Mouse (Mus musculus): ENCODE data around the gene Camp. TPM values are rescaled to one million over a fixed set of nuclear protein-coding genes. Genes with fewer than 3 reads are reported as not detected.
"Not testable (repeated sequence)": the region's sequence is repeated elsewhere in the genome, so short reads cannot be mapped to it uniquely, and the experiment has no call there.

Camp gene
- polyA plus RNA-seq, 1 experiment from 2014 or later, result 1.1 TPM

- Histone ChIP-seq H3K4me1 (ENCODE audit: control insufficient read depth, insufficient read depth, low read length) (no peaks in the 10 kb centered on the region), H3K9me3 (ENCODE audit: control insufficient read depth, low read length) (no peaks in the 10 kb centered on the region), H3K27me3 (ENCODE audit: control insufficient read depth, insufficient read depth, low read length) (no peaks in the 10 kb centered on the region), H3K9ac (ENCODE audit: low read length) (no peak overlapping the region), H3K4me3 (ENCODE audit: low read depth, low read length) (no peak overlapping the region), H3K27ac (ENCODE audit: low read depth, low read length) (no peak overlapping the region), H3K4me2 (ENCODE audit: low read depth) (no peak overlapping the region), H3K36me3 (ENCODE audit: control insufficient read depth, insufficient read depth, low read length) (no peaks in the 10 kb centered on the region)
- DNase-seq (ENCODE audit: low spot score) (no peak), ATAC-seq (ENCODE audit: insufficient read depth, low FRiP score, low TSS enrichment) (no peak)
- 70% methylated on average over 6 of the region's 6 CpGs for WGBS
Measured at GRCm38 (mm10) chr9:109816341-109816740, 33.1 kb downstream of the Camp start.

GRCm38 (mm10) chr9:109813424-109813823 is 36.0 kb downstream of the Camp start:
- H3K27me3 ChIP-seq (ENCODE audit: control insufficient read depth, insufficient read depth, low read length), result no peaks in the 10 kb centered on the region
- H3K9ac ChIP-seq (ENCODE audit: low read length), result no peak overlapping the region
- no peaks in the 10 kb centered on the region for H3K4me1 ChIP-seq (ENCODE audit: control insufficient read depth, insufficient read depth, low read length)
- no peak overlapping the region for H3K27ac ChIP-seq (ENCODE audit: low read depth, low read length)
- no peak overlapping the region for H3K4me3 ChIP-seq (ENCODE audit: low read depth, low read length)
- no peaks in the 10 kb centered on the region for H3K9me3 ChIP-seq (ENCODE audit: control insufficient read depth, low read length)
- no peak overlapping the region for H3K4me2 ChIP-seq (ENCODE audit: low read depth)
- peak; percentile 15 for DNase-seq (ENCODE audit: low spot score)
- ATAC-seq (ENCODE audit: insufficient read depth, low FRiP score, low TSS enrichment), result peak; percentile 68
- no peaks in the 10 kb centered on the region for H3K36me3 ChIP-seq (ENCODE audit: control insufficient read depth, insufficient read depth, low read length)
- WGBS, result 47% methylated on average over 7 of the region's 7 CpGs

- Histone ChIP-seq H3K9ac (ENCODE audit: low read length) (no peak within 1 kb of the TSS), H3K27ac (ENCODE audit: low read depth, low read length) (no peak within 1 kb of the TSS), H3K4me1 (ENCODE audit: control insufficient read depth, insufficient read depth, low read length) (no peaks in the 10 kb centered on the region), H3K9me3 (ENCODE audit: control insufficient read depth, low read length) (no peaks in the 10 kb centered on the region), H3K4me3 (ENCODE audit: low read depth, low read length) (no peak within 1 kb of the TSS), H3K4me2 (ENCODE audit: low read depth) (no peak within 1 kb of the TSS), H3K36me3 (ENCODE audit: control insufficient read depth, insufficient read depth, low read length) (no peaks in the 10 kb centered on the region), H3K27me3 (ENCODE audit: control insufficient read depth, insufficient read depth, low read length) (no peaks in the 10 kb centered on the region)
- ATAC-seq (ENCODE audit: insufficient read depth, low FRiP score, low TSS enrichment), result no peak
- 57% methylated on average over 1 of the region's 1 CpGs for WGBS
- DNase-seq (ENCODE audit: low spot score), result no peak
Measured at GRCm38 (mm10) chr9:109811980-109812379, 37.4 kb downstream of the Camp start, which contains the start of gene Spink8. Spink8 (plus strand) TSS chr9:109812280.

- H3K4me1 ChIP-seq (ENCODE audit: control insufficient read depth, insufficient read depth, low read length), result no peaks in the 10 kb centered on the region
- DNase-seq (ENCODE audit: low spot score), result no peak
- no peaks in the 10 kb centered on the region for H3K9me3 ChIP-seq (ENCODE audit: control insufficient read depth, low read length)
- 59% methylated on average over 3 of the region's 3 CpGs for WGBS
- no peak overlapping the region for H3K4me2 ChIP-seq (ENCODE audit: low read depth)
- H3K4me3 ChIP-seq (ENCODE audit: low read depth, low read length), result no peak overlapping the region
- H3K9ac ChIP-seq (ENCODE audit: low read length), result no peak overlapping the region
- H3K27me3 ChIP-seq (ENCODE audit: control insufficient read depth, insufficient read depth, low read length), result no peaks in the 10 kb centered on the region
- no peaks in the 10 kb centered on the region for H3K36me3 ChIP-seq (ENCODE audit: control insufficient read depth, insufficient read depth, low read length)
- ATAC-seq (ENCODE audit: insufficient read depth, low FRiP score, low TSS enrichment), result no peak
- H3K27ac ChIP-seq (ENCODE audit: low read depth, low read length), result no peak overlapping the region
Measured at GRCm38 (mm10) chr9:109807898-109808297, 41.5 kb downstream of the Camp start.

GRCm38 (mm10) chr9:109806695-109807293 is 42.6 kb downstream of the Camp start:
- Histone ChIP-seq H3K4me1 (ENCODE audit: control insufficient read depth, insufficient read depth, low read length) (no peaks in the 10 kb centered on the region), H3K4me3 (ENCODE audit: low read depth, low read length) (no peak overlapping the region), H3K9ac (ENCODE audit: low read length) (no peak overlapping the region), H3K9me3 (ENCODE audit: control insufficient read depth, low read length) (no peaks in the 10 kb centered on the region), H3K4me2 (ENCODE audit: low read depth) (no peak overlapping the region), H3K36me3 (ENCODE audit: control insufficient read depth, insufficient read depth, low read length) (no peaks in the 10 kb centered on the region), H3K27ac (ENCODE audit: low read depth, low read length) (no peak overlapping the region), H3K27me3 (ENCODE audit: control insufficient read depth, insufficient read depth, low read length) (no peaks in the 10 kb centered on the region)
- WGBS, result 82% methylated on average over 2 of the region's 2 CpGs
- DNase-seq (ENCODE audit: low spot score) (no peak), ATAC-seq (ENCODE audit: insufficient read depth, low FRiP score, low TSS enrichment) (no peak)

GRCm38 (mm10) chr9:109806260-109806659 is 43.2 kb downstream of the Camp start:
- H3K4me2 ChIP-seq (ENCODE audit: low read depth), result no peak overlapping the region
- H3K9me3 ChIP-seq (ENCODE audit: control insufficient read depth, low read length), result no peaks in the 10 kb centered on the region
- H3K27me3 ChIP-seq (ENCODE audit: control insufficient read depth, insufficient read depth, low read length), result no peaks in the 10 kb centered on the region
- DNase-seq (ENCODE audit: low spot score), result no peak
- H3K9ac ChIP-seq (ENCODE audit: low read length), result no peak overlapping the region
- H3K4me1 ChIP-seq (ENCODE audit: control insufficient read depth, insufficient read depth, low read length), result no peaks in the 10 kb centered on the region
- no peak overlapping the region for H3K27ac ChIP-seq (ENCODE audit: low read depth, low read length)
- H3K36me3 ChIP-seq (ENCODE audit: control insufficient read depth, insufficient read depth, low read length), result no peaks in the 10 kb centered on the region
- H3K4me3 ChIP-seq (ENCODE audit: low read depth, low read length), result no peak overlapping the region
- ATAC-seq (ENCODE audit: insufficient read depth, low FRiP score, low TSS enrichment), result no peak
- WGBS, result 67% methylated on average over 1 of the region's 1 CpGs

- H3K36me3 ChIP-seq (ENCODE audit: control insufficient read depth, insufficient read depth, low read length); H3K27ac ChIP-seq (ENCODE audit: low read depth, low read length); H3K4me2 ChIP-seq (ENCODE audit: low read depth); H3K4me3 ChIP-seq (ENCODE audit: low read depth, low read length); H3K4me1 ChIP-seq (ENCODE audit: control insufficient read depth, insufficient read depth, low read length); H3K27me3 ChIP-seq (ENCODE audit: control insufficient read depth, insufficient read depth, low read length); DNase-seq (ENCODE audit: low spot score); H3K9me3 ChIP-seq (ENCODE audit: control insufficient read depth, low read length); ATAC-seq (ENCODE audit: insufficient read depth, low FRiP score, low TSS enrichment); H3K9ac ChIP-seq (ENCODE audit: low read length): not testable (repeated sequence)
- WGBS, result 85% methylated on average over 2 of the region's 2 CpGs
Measured at GRCm38 (mm10) chr9:109805596-109805995, 43.8 kb downstream of the Camp start.

GRCm38 (mm10) chr9:109798051-109798450 is 51.4 kb downstream of the Camp start:
- ATAC-seq (ENCODE audit: insufficient read depth, low FRiP score, low TSS enrichment) (no peak), DNase-seq (ENCODE audit: low spot score) (peak; percentile 24)
- Histone ChIP-seq H3K36me3 (ENCODE audit: control insufficient read depth, insufficient read depth, low read length) (no peaks in the 10 kb centered on the region), H3K4me1 (ENCODE audit: control insufficient read depth, insufficient read depth, low read length) (no peaks in the 10 kb centered on the region), H3K4me2 (ENCODE audit: low read depth) (no peak overlapping the region), H3K27me3 (ENCODE audit: control insufficient read depth, insufficient read depth, low read length) (no peaks in the 10 kb centered on the region), H3K9me3 (ENCODE audit: control insufficient read depth, low read length) (no peaks in the 10 kb centered on the region), H3K4me3 (ENCODE audit: low read depth, low read length) (no peak overlapping the region), H3K9ac (ENCODE audit: low read length) (no peak overlapping the region), H3K27ac (ENCODE audit: low read depth, low read length) (no peak overlapping the region)
- 90% methylated on average over 1 of the region's 1 CpGs for WGBS
